Mouse (Mus musculus) bone marrow macrophage, adult 2 months (primary cell): ENCODE measurements around the gene Mas1.

ENCODE experiments used
- CTCF ChIP-seq: IDR thresholded peaks from 2 replicates; pipeline ENCODE4 v1.5.1; 2012; ENCODE audit warnings: low read depth, mild to moderate bottlenecking, low read length, moderate library complexity
- POLR2A ChIP-seq: IDR thresholded peaks from 2 replicates; pipeline ENCODE4 v1.6.1; 2012; ENCODE audit warnings: mild to moderate bottlenecking, low read depth, low read length, borderline replicate concordance

DNA sequence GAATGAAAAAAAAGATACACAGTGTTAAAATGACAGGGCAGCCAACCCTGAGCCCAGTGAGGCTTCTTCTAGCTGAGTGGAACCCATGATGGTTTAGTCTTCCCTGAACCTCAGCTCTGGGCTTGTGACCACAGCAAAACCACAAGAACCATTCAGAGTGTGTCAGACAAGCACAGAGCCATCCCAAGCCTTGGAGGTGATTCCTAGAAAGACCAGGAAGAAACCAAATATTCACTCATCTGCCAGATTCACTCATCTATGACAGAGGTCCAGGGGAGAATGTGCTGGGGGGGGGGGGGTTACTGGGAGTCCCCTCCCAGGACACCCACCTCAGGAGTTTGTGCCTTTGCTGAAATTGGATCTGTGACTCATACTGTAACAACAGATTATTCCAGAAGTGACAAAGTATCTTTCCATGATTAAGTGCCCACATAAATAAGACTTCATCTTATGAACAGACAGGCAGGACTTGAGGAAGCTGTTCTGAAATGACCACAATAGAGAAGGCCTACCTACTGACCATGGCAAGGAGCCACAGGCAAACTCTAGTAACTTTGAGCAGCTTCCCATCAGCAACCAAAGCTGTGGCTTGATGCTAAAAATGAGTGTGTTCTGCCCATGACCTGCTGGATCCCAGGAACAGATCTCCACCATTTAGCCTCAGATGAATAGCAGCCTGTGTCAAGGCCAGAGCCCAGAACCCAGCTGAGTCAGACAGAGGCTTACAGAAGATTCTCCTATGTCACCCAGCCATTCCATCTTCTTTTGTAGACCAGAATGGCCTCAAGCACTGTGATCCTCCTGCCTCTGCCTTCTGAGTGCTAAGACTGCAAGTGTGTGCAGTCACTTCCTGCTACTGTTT lies 63.1 kb downstream of the Mas1 start:
- TF ChIP-seq POLR2A (no peak), CTCF (no peak)
